Mouse (Mus musculus): ENCODE results near the gene Ttc16. TPM values are rescaled to one million over a fixed set of nuclear protein-coding genes. Genes with fewer than 3 reads are reported as not detected.

Ttc16 gene
- polyA plus RNA-seq, 1 experiment, result 0.02 TPM

DNA sequence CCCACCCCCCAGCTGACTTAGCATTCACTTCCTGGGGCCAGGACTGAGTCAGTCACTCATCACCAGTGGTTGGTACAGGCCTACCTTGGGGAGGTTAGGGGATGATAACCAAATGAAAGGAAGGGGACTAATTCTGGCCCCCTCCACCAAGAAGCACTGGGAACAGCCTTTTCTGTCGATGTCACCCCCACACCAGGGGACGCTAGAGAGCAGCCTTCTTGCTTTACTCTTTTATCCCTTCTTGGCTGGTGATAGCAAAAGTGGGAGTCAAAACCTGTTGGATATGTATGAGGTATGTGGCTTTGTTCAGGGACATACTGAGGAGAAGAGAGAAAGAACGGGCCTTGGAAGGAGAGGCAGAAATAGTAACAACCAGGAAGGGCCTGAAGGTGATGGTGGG is 12.1 kb downstream of the Ttc16 start:
- no peak for TF ChIP-seq GATA1 (IDR thresholded peaks at IDR 0.05; ENCODE audit: low read length)

- TF ChIP-seq GATA1 (IDR thresholded peaks at IDR 0.05; ENCODE audit: low read length), result no peak
These were observed 13.6 kb downstream of the Ttc16 start for GRCm38 (mm10) chr2:32761859-32762258.

DNA sequence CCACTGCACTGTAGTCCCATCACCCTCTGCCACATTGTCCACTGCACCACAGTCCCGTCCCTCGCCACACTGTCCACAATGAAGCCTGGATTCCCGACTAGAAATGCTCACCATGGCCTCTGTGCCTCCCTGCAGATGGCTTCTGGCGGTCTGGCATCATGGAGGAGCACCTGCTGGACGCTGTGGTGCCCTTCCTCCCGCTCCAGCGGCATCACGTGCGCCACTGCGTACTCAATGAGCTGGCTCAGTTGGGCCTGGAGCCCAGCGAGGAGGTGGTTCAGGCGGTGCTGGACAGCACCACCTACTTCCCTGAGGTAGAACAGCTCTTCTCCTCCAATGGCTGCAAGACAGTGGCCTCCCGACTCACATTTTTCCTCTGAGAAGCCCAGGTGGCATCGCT is 14.1 kb downstream of the Ttc16 start:
- no peak for TF ChIP-seq GATA1 (IDR thresholded peaks at IDR 0.05; ENCODE audit: low read length)

DNA sequence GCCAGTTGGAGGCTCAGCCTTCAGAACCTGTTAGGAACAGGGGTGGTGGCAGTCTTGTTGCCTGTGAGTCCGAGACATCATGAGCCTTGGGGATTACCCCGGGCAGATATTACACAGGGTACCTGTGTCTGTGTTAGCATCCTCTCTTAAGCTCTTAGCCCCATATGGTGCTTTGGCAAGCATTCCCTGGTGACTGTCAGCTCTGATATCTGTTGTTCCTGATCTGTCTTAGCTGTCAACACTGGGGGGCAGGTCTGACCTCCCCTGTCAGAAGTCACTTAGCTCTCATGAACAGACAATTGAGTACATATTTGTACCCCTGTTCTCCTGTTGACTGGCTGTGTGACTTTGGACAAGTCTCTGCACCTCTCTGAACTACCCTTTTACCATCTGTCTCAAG is 16.4 kb downstream of the Ttc16 start:
- TF ChIP-seq GATA1 (IDR thresholded peaks at IDR 0.05; ENCODE audit: low read length), result no peak

DNA sequence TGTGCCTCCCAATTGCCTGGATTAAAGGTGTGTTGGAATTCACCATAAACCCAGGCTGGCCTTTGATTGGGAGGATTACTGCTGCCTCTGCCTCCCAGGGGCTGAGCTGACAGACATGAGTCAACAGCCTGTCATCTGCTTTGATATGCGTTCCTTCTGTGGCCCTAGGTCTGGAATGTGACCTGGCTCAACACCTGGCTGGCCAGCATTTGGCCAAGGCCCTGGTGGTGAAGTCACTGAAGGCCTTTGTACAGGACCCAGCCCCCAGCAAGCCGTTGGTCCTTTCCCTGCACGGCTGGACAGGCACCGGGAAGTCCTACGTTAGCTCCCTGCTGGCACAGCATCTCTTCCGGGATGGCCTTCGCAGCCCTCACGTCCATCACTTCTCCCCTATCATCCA is 16.9 kb downstream of the Ttc16 start:
- TF ChIP-seq GATA1 (IDR thresholded peaks at IDR 0.05; ENCODE audit: low read length), result no peak

DNA sequence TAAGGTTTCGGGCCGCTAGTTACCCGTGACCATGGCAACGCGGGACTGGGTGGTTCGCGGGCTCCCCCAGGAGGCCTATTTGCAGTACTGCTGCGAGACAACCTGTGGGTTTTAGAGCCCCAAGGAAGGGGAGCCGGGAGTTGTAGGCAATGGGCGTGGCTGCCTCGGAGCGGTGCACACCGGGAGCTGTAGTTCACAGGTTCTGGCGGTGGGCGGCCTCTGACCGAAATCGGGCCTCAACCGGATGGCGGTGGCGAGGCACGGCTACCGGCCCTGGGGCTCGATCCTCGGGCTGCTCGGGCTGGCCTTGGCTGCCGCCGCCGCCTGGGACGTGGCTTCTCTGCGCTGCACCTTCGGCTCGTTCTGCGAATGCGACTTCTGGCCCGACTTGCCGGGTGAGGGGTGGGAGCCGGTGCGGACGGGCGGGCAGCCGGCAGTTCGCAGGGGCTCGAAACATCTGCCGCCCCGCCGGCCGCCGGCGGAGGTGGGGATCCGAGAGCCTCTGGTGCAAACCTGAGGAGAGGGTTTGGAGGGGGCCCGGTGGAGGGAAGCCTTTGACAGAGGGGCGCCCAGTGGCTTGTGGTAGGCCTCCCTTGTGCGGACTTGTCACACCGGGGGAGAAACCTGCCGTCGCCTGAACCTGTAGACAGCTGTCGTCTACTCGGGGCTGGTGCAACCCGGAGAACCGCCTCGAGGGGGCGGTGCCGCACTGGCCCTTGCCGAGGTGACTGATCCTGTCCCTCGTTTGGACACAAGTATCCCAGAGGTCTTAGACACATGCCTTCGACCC is 18.2 kb downstream of the Ttc16 start, which contains the start of gene Tor2a:
Gene Tor2a, plus strand, starts transcription at position 179 of the 790 bp plus-strand sequence.
- no peak for TF ChIP-seq GATA1 (IDR thresholded peaks at IDR 0.05; ENCODE audit: low read length)

DNA sequence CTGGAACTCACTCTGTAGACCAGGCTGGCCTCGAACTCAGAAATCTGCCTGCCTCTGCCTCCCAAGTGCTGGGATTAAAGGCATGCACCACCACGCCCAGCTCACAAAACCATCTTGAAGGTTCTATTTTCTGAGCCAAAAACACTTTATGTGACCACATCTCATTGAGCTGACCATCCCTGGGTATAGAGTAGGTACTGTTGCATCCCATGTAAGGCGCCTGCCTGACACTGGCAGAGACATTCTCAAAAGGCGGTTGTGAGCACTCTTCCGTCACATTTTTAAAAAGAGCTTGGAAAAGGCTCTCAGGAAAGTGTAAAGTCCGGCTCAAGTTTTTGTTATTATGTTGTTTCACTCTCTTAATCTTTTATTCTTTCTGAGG is 18.8 kb downstream of the Ttc16 start:
- no peak for TF ChIP-seq GATA1 (IDR thresholded peaks at IDR 0.05; ENCODE audit: low read length)

- TF ChIP-seq GATA1 (IDR thresholded peaks at IDR 0.05; ENCODE audit: low read length), result no peak
These were observed 23.3 kb downstream of the Ttc16 start for GRCm38 (mm10) chr2:32752181-32752580.

DNA sequence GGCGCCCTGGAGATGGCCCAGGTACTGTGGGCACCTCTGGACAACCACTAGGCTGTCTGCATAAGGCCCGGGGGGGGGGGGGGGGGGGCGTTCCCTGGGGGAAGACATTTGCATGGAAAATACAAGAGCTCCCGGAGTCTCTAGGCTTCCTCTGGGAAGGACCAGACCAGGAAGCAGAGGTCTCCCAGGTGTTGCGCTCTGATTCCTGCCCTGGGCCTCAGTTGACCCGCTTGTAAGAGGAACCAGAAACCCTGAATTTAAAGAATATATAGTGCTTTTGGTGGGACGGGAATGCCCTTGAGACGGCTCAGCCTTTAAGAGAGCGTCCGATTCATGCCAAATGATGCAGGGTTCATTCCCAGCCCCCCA is 23.8 kb downstream of the Ttc16 start:
- TF ChIP-seq GATA1 (IDR thresholded peaks at IDR 0.05; ENCODE audit: low read length), result no peak

GRCm38 (mm10) chr2:32750887-32751664 is 24.4 kb downstream of the Ttc16 start:
- TF ChIP-seq GATA1 (IDR thresholded peaks at IDR 0.05; ENCODE audit: low read length), result no peak

DNA sequence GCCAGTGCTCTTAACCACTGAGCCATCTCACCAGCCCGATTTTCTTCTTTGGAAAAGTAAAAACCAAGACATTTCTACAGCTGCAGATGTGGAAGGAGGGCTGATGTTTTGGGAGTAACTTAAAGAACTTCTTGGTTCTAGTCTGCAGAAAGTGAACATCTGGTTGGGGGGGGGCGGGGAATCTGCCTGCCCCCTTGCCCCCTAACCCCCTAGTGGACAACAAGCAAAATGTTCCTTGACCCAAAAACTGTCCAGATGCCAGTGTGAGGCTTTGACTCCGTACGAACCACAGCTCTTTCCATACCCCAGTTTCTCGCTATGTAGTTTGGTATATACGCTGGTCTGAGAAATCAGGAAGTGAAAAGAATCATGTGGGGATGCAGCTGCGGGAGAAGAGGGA is 25.2 kb downstream of the Ttc16 start:
- no peak for TF ChIP-seq GATA1 (IDR thresholded peaks at IDR 0.05; ENCODE audit: low read length)

DNA sequence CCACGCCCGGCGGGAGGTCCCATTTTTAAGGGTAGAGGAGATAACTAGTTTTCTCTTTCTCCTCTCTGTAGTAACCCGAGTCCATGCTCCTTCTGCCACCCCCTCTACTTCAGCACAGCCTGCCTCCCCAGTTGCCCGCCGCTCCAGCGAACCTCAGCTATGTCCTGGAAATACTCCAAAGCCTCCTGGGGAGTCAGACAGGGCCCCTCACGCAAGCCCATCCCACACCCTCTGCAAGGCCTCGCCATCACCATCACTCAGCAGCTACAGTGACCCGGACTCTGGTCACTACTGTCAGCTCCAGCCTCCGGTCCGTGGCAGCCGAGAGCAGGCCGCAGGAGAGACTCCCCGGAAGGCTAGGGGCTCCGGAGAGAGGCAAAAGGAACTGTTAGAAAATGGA is 26.4 kb downstream of the Ttc16 start:
- TF ChIP-seq GATA1 (IDR thresholded peaks at IDR 0.05; ENCODE audit: low read length), result no peak

DNA sequence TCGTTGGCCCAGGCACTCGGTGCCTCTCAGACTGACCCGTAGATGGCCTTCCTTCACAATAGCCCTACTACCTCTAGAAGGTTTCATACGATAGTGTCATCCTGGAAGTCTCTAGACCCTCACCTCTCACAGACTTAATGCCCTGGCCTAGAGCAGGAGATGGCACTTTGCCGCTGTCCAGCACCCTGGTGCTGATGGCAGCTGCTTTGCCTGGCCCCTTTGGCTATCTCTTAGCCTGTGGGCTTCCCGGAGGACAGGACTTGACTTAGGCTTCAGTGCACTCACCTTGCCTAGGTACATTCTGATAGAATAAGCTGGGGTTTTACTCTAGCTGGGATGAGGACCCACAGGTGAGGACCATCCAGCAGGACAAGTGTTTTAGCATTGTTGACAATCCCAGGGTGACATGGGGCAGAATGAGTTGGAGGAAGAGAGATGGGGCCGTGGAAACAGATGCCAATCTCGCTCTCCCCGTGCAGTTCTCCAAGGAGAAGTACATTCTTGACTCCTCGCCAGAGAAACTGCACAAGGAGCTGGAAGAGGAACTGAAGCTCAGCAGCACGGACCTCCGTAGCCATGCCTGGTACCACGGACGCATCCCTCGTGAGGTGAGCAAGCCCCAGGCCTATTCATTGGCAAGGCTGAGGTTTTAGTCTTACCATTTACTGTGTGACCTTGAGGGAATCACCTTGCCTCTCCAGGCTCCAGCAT is 31.0 kb downstream of the Ttc16 start:
- no peak for TF ChIP-seq GATA1 (IDR thresholded peaks at IDR 0.05; ENCODE audit: low read length)

DNA sequence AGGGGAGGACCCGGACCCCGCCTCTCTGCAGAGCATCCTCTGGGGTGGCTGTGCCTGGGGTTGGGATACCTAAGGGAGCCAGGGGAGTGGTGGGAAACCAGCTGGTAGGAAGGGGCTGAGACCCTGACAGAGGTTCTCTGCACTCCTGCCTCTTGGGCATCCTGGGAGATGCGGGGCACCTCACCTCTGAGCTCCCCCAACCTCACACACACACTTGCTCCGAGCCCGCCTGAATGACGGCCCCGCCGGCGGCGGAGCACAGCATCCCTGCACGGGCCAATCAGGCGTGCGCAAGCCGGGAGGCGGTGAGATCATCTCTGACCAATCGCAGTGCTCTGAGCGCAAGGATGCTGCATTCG is 33.3 kb downstream of the Ttc16 start:
- TF ChIP-seq GATA1 (IDR thresholded peaks at IDR 0.05; ENCODE audit: low read length), result no peak

DNA sequence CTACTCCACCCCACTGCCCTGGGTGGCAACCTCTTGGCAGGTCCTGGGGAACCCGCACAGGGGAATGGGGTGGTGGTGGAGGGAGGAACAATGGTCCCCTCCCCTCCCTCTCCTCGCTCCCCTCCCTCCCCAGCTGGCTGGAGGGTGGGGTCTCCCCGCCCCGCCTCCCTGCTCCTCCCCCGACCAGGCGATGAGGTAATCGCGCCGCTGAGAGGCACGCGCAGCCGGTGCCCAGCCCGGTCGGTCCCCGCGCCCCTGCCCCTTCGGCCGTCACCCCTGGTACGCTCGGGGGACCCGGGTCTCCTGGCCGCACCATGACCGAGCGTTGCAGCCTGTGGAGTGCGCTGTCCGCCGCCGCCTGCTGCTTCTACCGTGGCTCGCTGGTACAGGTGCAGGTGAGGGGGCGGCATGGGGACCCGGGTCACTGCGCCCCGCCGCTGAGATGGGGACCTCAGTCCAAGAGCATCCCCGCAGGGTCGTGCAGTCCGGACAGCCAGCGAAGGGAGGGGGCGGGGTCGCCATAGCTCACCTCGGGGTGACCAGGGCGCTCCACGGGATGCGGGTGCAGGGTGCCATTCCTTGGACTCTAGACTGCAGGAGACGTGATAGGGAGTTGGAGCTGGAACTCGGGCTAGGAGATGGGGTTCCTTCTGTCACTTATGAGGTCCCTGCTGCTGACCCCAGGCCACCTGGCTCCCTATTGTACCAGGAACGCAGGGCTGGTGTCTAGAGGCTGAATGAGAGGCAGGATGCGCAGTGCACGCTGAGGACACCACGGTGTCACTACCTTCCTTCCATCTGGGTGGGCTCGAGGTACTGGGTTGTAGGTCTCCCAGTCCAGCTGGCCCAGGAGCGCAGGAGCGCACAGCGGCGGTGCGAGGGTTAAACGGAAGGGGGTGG is 33.9 kb downstream of the Ttc16 start:
- TF ChIP-seq GATA1 (IDR thresholded peaks at IDR 0.05; ENCODE audit: low read length), result no peak

All from G1E-ER4 (cell line).